1 mouse cellular context compared by ENCODE assay signal in the genomic region with DNA sequence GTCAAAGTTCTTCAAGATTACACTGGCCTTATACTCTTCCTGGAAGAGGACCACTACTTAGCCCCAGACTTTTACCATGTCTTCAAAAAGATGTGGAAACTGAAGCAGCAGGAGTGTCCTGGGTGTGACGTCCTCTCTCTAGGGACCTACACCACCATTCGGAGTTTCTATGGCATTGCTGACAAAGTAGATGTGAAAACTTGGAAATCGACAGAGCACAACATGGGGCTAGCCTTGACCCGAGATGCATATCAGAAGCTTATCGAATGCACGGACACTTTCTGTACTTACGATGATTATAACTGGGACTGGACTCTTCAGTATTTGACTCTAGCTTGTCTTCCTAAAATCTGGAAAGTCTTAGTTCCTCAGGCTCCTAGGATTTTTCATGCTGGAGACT.
TF ChIP-seq lines count a peak whose summit lies in the region.

No protein-coding gene starts in this region.

TF ChIP-seq in MEL, 35 proteins besides CTCF, POLR2A, EP300 and RAD21:
- TF ChIP-seq CHD2 (IDR thresholded peaks at IDR 0.05; ENCODE audit: low read length) = no peak
- TF ChIP-seq TCF12 (IDR thresholded peaks at IDR 0.05; ENCODE audit: low read depth, low read length) = 0 out of 2 replicates have a peak, but pooled peaks have one; percentile 0
- no peak for TF ChIP-seq TAL1 (IDR thresholded peaks at IDR 0.05; ENCODE audit: low read length)
- no peak for TF ChIP-seq E2F4 (IDR thresholded peaks at IDR 0.05; ENCODE audit: borderline replicate concordance, low read depth, low read length)
- no peak for TF ChIP-seq GABPA (IDR thresholded peaks at IDR 0.05; ENCODE audit: low read depth, low read length)
- no peak for TF ChIP-seq BHLHE40 (IDR thresholded peaks at IDR 0.05; ENCODE audit: borderline replicate concordance, low read depth, low read length)
TF ChIP-seq in MEL: peak in this region for 1.
